Mouse (Mus musculus) right cerebral cortex, postnatal 14 days (tissue): Measurements from ENCODE around the gene Gria4.
"Not testable (repeated sequence)": the region's sequence is repeated elsewhere in the genome, so short reads cannot be mapped to it uniquely, and the experiment has no call there.

Experiments
- DNase-seq: peaks from one replicate; pipeline ENCODE4 v3.0.0; 2022

Gene Gria4

GRCm38 (mm10) chr9:4555415-4555959, 240.5 kb downstream of the Gria4 start:
- DNase-seq: no peak

GRCm38 (mm10) chr9:4539218-4539617, 256.8 kb downstream of the Gria4 start:
- no peak for DNase-seq

- DNase-seq: no peak
These were observed 259.4 kb downstream of the Gria4 start for GRCm38 (mm10) chr9:4536514-4537150.

GRCm38 (mm10) chr9:4514563-4514885, 281.5 kb downstream of the Gria4 start:
- no peak for DNase-seq

- no peak for DNase-seq
These were observed 282.1 kb downstream of the Gria4 start for GRCm38 (mm10) chr9:4513796-4514562.

GRCm38 (mm10) chr9:4506086-4506485, 289.9 kb downstream of the Gria4 start:
- DNase-seq: no peak

GRCm38 (mm10) chr9:4505087-4505486, 290.9 kb downstream of the Gria4 start:
- DNase-seq: no peak

- no peak for DNase-seq
These were observed 309.6 kb downstream of the Gria4 start for GRCm38 (mm10) chr9:4486428-4486827.

GRCm38 (mm10) chr9:4484502-4484901, 311.5 kb downstream of the Gria4 start:
- no peak for DNase-seq

- no peak for DNase-seq
These were observed 325.2 kb downstream of the Gria4 start for GRCm38 (mm10) chr9:4470791-4471190.

- no peak for DNase-seq
These were observed 336.5 kb downstream of the Gria4 start for GRCm38 (mm10) chr9:4459456-4460070.

- DNase-seq: no peak
These were observed 337.8 kb downstream of the Gria4 start for GRCm38 (mm10) chr9:4458193-4458592.

- DNase-seq: no peak
These were observed 338.4 kb downstream of the Gria4 start for GRCm38 (mm10) chr9:4457644-4458043.

GRCm38 (mm10) chr9:4442908-4443307, 353.1 kb downstream of the Gria4 start:
- peak; percentile 12 for DNase-seq

- not testable (repeated sequence) for DNase-seq
These were observed 395.2 kb downstream of the Gria4 start for GRCm38 (mm10) chr9:4400801-4401200.

GRCm38 (mm10) chr9:4376640-4377120, 419.4 kb downstream of the Gria4 start:
- peak; percentile 44 for DNase-seq

GRCm38 (mm10) chr9:4375828-4376639, 420.0 kb downstream of the Gria4 start, which contains the start of gene Msantd4:
Gene Msantd4, plus strand, starts transcription at chr9:4376562.
- DNase-seq: peak; percentile 93
